Mouse (Mus musculus) C2C12 (cell line): ENCODE data around the gene Fam161a.
"Not testable (repeated sequence)": the region's sequence is repeated elsewhere in the genome, so short reads cannot be mapped to it uniquely, and the experiment has no call there.

Experiments used
- CEBPB ChIP-seq: IDR thresholded peaks from one replicate; pipeline ENCODE4 v1.6.1; 2011; ENCODE audit warnings: low read depth, mild to moderate bottlenecking, control low read depth, moderate library complexity
- CTCF ChIP-seq: IDR thresholded peaks from one replicate; pipeline ENCODE4 v1.5.1; 2011; ENCODE audit not compliant: control insufficient read depth, insufficient read depth, insufficient read length
- FOSL1 ChIP-seq: IDR thresholded peaks from one replicate; pipeline ENCODE4 v1.8.0; 2011; ENCODE audit warnings: mild to moderate bottlenecking, low read length; ENCODE audit not compliant: poor library complexity, insufficient read depth, severe bottlenecking
- MAX ChIP-seq: IDR thresholded peaks from one replicate; pipeline ENCODE4 v1.6.1; 2011; ENCODE audit warnings: mild to moderate bottlenecking, control low read depth

DNA sequence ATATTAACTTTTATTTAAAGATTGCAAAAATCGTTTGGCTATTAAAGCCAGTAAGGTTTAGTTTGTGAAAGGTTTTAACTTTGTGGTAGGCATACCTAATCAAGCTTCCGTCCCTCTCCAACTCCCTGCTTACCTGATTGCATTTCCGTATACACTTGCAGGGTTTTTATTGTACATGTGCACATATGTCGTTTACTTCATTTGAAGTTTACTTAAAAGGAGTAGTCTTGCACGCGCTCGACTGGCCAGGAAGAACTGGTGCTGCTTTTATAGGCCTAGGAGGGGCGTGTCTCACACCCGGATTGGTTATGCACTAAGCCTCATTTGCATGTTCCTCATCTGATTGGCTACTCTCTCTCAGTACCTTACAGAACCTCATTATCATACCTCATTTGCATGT, 61.7 kb downstream of the Fam161a start:
- not testable (repeated sequence) for TF ChIP-seq CTCF, CEBPB, FOSL1, MAX
